Mouse (Mus musculus): ENCODE data around the gene Sp140.
"Not testable (repeated sequence)": the region's sequence is repeated elsewhere in the genome, so short reads cannot be mapped to it uniquely, and the experiment has no call there.

Gene Sp140

GRCm38 (mm10) chr1:85600078-85600477, at the start of gene Sp140:
Sp140 (plus strand) TSS chr1:85600378.
- not testable (repeated sequence) for DNase-seq

GRCm38 (mm10) chr1:85555261-85555660, 44.9 kb upstream of the Sp140 start:
- DNase-seq = not testable (repeated sequence)

- not testable (repeated sequence) for DNase-seq
These were observed 26.6 kb upstream of the Sp140 start for GRCm38 (mm10) chr1:85573554-85573953.

GRCm38 (mm10) chr1:85575376-85575775, 24.8 kb upstream of the Sp140 start, which contains the start of gene G530012D18Rik:
G530012D18Rik (plus strand) TSS chr1:85575676.
- not testable (repeated sequence) for DNase-seq

GRCm38 (mm10) chr1:85578372-85579010, 21.7 kb upstream of the Sp140 start:
- DNase-seq = not testable (repeated sequence)

GRCm38 (mm10) chr1:85579199-85580147, 20.7 kb upstream of the Sp140 start:
- DNase-seq = not testable (repeated sequence)

- DNase-seq = not testable (repeated sequence)
These were observed 20.0 kb upstream of the Sp140 start for GRCm38 (mm10) chr1:85580148-85580534.

GRCm38 (mm10) chr1:85580578-85580977, 19.6 kb upstream of the Sp140 start:
- DNase-seq = not testable (repeated sequence)

GRCm38 (mm10) chr1:85581518-85581917, 18.7 kb upstream of the Sp140 start:
- DNase-seq = not testable (repeated sequence)

GRCm38 (mm10) chr1:85588697-85589096, 11.5 kb upstream of the Sp140 start:
- DNase-seq = not testable (repeated sequence)

- not testable (repeated sequence) for DNase-seq
These were observed 7.7 kb upstream of the Sp140 start for GRCm38 (mm10) chr1:85592526-85592925.

GRCm38 (mm10) chr1:85598271-85599012, 1.7 kb upstream of the Sp140 start, which contains the start of gene Sp110:
Sp110 (minus strand) TSS chr1:85598817.
- DNase-seq = not testable (repeated sequence)

- not testable (repeated sequence) for DNase-seq
These were observed 616 bp downstream of the Sp140 start for GRCm38 (mm10) chr1:85600794-85601193.

- DNase-seq = not testable (repeated sequence)
These were observed 4.2 kb downstream of the Sp140 start for GRCm38 (mm10) chr1:85604341-85604740.

- not testable (repeated sequence) for DNase-seq
These were observed 8.2 kb downstream of the Sp140 start for GRCm38 (mm10) chr1:85608361-85608760.

GRCm38 (mm10) chr1:85610581-85610980, 10.4 kb downstream of the Sp140 start:
- not testable (repeated sequence) for DNase-seq

- not testable (repeated sequence) for DNase-seq
These were observed 14.9 kb downstream of the Sp140 start for GRCm38 (mm10) chr1:85615096-85615495.

- not testable (repeated sequence) for DNase-seq
These were observed 15.6 kb downstream of the Sp140 start for GRCm38 (mm10) chr1:85615819-85616218.

- not testable (repeated sequence) for DNase-seq
These were observed 17.0 kb downstream of the Sp140 start for GRCm38 (mm10) chr1:85617161-85617560.

- DNase-seq = not testable (repeated sequence)
These were observed 18.5 kb downstream of the Sp140 start for GRCm38 (mm10) chr1:85618689-85619088.

- DNase-seq = not testable (repeated sequence)
These were observed 36.8 kb downstream of the Sp140 start for GRCm38 (mm10) chr1:85636936-85637335.

- DNase-seq = not testable (repeated sequence)
These were observed 38.0 kb downstream of the Sp140 start for GRCm38 (mm10) chr1:85638144-85638543.

- not testable (repeated sequence) for DNase-seq
These were observed 49.7 kb downstream of the Sp140 start, which contains the start of gene Sp100 for GRCm38 (mm10) chr1:85649881-85650280. Sp100 (plus strand) TSS chr1:85649988.

All from right cerebral cortex, postnatal 14 days (tissue).